Mouse (Mus musculus): Measurements from ENCODE around the gene Scd3. TPM values are rescaled to one million over a fixed set of nuclear protein-coding genes. Genes with fewer than 3 reads are reported as not detected.
A peak's percentile ranks its signal among the peaks of the same experiment; 100 is the strongest.
"Not testable (repeated sequence)": the region's sequence is repeated elsewhere in the genome, so short reads cannot be mapped to it uniquely, and the experiment has no call there.

The Scd3 gene
- total RNA-seq, 2 experiments from 2014 or later, result 1.2 to 1.9 TPM

GRCm38 (mm10) chr19:44266824-44267498 is 63.9 kb downstream of the Scd3 start:
- intact Hi-C loops (cut with DNase I), result no loop called here
- peak; percentile 89 for DNase-seq

DNA sequence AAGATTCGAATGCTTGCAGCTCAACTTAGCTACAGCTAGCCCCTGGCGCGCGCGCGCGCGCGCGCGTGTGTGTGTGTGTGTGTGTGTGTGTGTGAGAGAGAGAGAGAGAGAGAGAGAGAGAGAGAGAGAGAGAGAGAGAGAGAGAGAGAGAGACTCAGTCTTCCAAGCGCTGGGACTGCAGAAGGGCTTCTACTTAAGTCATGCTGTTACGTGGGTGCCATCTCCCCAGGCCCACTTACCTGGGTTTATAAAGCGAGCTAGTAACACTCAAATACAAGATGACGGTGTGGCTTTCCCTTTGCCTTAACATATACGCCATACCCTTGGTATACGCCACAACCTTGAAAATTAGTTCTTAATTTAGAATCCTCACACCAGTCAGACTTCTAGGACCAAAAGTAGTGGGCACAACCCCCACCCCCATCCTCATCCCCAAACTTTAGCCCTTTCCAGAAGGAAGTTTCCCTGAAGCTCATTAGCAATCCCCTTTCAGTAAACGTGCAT is 64.5 kb downstream of the Scd3 start:
- intact Hi-C loops (cut with DNase I), result no loop called here

GRCm38 (mm10) chr19:44273711-44274110 is 70.6 kb downstream of the Scd3 start:
- no peak for DNase-seq
- intact Hi-C loops (cut with DNase I), result no loop called here

More for the DNA sequence above, 64.5 kb downstream of the Scd3 start:
- no peak for DNase-seq

- DNase-seq, result no peak
- intact Hi-C loops (cut with DNase I), result no loop called here
Observed at GRCm38 (mm10) chr19:44274452-44274851, 71.4 kb downstream of the Scd3 start.

GRCm38 (mm10) chr19:44275418-44275817 is 72.3 kb downstream of the Scd3 start:
- no peak for DNase-seq
- intact Hi-C loops (cut with DNase I), result no loop called here

GRCm38 (mm10) chr19:44276861-44277260 is 73.8 kb downstream of the Scd3 start:
- intact Hi-C loops (cut with DNase I), result no loop called here

DNA sequence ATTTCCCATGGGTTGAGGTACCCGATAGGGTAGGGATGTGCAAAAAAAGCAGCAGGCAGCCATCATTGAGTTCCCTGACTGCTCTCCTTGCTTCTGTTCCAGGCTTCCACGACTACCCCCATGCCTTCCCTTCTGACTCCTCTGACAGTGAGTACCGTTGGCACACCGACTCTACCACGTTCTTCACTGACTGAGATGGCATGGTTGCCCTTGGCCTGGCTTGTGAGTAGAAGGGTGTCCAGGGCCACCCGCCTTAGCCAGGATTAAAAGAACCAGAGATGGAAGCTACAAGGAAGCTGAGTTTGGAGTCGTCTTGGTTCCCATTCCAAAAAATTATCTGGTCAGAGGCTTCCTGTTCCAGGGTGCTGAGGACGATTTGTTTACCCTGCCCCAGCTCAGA is 74.9 kb downstream of the Scd3 start:
- no peak for DNase-seq
- intact Hi-C loops (cut with DNase I), result no loop called here

More at GRCm38 (mm10) chr19:44276861-44277260, 73.8 kb downstream of the Scd3 start:
- DNase-seq, result no peak

- no peak for DNase-seq
- intact Hi-C loops (cut with DNase I), result no loop called here
Observed at GRCm38 (mm10) chr19:44280755-44281154, 77.7 kb downstream of the Scd3 start.

DNA sequence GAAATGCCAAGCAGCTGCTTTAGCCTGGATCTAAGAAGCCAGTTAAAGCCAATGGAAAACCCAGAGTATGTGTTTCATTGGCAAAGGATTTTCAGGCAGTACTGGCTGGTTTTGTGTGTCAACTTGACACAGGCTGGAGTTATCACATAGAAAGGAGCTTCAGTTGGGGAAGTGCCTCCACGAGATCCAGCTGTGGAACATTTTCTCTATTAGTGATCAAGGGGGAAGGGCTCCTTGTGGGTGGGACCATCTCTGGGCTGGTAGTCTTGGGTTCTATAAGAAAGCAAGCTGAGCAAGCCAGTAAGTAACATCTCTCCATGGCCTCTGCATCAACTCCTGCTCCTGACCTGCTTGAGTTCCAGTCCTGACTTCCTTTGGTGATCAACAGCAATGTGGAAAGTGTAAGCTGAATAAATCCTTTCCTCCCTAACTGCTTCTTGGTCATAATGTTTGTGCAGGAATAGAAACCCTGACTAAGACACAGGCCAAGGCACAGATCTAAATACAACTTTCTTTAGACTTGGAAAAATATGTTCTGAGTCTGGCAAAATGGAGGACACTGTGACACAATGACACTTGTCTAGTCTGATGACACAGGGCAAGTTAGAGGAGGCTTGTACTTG is 78.9 kb downstream of the Scd3 start:
- DNase-seq; intact Hi-C loops (cut with DNase I): not testable (repeated sequence)

DNA sequence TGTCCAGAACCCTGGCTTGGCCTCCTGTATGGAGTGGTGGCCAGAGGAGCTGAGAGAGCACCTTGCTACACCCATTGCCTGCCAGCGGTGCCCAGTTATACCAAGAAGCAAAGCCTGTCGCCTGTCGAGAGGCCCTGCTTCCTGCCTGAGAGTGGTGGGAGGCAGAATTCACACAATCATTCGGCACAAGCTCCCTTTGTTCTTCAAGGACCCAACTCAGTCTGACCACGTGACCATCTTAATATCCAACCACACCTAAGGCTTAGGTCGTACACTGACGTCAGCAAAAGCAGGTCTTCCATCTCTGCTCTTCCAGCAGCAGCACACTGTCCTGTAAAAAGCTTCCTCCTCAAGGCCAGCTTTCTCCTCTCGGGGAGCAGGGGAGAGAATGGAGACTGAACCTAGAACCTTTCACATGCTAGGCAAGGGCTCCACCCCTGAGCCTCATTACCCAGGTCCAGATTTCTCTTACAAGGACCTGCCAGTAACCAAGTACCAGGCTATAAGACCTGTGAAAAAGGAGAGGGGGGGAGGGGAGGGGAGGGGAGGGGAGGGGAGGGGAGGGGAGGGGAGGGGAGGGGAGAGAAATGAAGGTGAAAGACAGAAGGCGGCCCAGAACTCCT is 79.6 kb downstream of the Scd3 start:
- intact Hi-C loops (cut with DNase I), result no loop called here
- no peak for DNase-seq

- intact Hi-C loops (cut with DNase I), result no loop called here
Observed at GRCm38 (mm10) chr19:44283157-44284024, 80.3 kb downstream of the Scd3 start.

DNA sequence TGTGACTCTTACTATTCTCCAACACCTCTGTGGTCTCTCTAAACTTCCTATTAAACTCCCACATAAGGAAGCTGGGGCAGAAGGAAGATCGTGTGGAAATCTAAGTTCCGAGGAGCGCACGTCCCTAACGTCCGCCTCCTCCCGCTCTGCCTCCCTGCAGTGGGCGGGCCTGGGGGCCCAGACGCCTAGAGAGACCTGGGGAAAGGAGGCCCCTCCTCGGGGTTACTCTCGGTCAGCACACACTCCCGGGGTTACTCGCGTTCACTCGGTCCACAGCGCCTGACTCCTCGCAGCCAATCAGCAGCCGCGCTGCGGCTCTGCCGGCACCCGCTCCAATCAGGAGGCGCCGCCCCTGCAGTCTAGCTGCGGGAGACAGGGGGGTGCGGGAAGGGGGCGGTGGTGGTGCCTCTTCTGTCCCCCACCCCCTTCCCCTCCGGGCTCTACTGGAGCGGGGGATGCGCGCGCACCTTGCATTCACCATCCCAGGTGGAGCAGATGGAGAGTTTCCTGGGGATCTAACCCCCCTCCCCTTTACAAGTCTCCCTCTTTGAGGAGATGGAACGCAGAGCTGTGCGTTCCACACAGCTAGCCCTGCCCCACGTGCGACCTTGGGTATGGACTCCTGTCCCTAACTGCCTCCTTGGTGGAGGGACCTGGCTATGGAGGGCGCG is 81.1 kb downstream of the Scd3 start:
- DNase-seq, result peak; percentile 97
- intact Hi-C loops (cut with DNase I), result no loop called here

More at GRCm38 (mm10) chr19:44283157-44284024, 80.3 kb downstream of the Scd3 start:
- no peak for DNase-seq

- DNase-seq, result no peak
- intact Hi-C loops (cut with DNase I), result no loop called here
Observed at GRCm38 (mm10) chr19:44284723-44285122, 81.7 kb downstream of the Scd3 start.

DNA sequence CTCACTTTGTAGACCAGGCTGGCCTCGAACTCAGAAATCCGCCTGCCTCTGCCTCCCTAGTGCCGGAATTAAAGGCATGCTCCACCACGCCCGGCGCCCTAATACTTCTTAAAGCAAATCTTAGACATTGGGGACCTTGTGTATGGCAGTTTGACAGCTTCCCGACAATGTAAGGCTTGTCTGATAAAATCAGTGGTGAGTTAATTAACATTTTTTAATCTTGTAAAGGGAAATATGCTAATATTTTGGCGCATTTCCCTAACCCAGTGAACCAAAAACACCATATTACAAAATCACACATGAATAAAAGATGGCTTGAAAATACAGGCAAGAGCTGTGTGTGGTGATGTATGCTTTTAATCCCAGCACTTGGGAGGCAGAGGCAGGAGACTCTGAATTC is 82.5 kb downstream of the Scd3 start:
- intact Hi-C loops (cut with DNase I), result no loop called here
- DNase-seq, result no peak

- intact Hi-C loops (cut with DNase I), result no loop called here
- no peak for DNase-seq
Observed at GRCm38 (mm10) chr19:44286109-44286508, 83.0 kb downstream of the Scd3 start.

DNA sequence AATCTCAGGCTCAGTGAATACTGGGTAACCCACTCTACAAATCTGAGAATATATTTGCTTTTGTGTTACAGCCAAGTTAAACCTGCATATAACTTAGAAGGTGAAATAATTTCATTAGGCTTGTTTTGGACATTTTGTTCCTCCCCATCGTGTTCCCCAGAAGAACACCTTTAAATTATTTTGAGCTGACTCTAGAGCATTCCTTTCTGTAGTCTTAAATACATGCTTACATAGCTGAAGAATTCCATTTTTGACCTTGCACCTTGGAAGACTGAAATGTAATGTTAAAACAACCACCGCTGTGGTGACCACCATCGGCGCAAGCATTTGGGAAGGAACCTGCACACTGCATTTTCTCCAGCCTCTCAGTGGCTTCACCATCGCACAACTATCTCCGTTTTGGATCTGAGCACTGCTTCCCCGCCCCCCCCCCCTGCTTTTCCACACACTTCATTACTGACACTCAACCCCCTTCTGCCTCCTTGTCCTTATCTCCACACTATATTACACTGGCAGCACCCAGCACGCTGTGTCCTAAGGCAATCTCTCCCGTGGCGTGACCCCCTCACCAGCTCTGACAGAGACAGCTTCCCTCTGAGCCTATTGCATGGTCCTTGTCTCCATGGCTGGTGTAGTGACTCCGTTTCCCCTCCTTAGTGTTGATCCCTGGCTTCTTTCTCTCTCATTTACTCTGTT is 84.5 kb downstream of the Scd3 start:
- intact Hi-C loops (cut with DNase I), result no loop called here
- no peak for DNase-seq

DNA sequence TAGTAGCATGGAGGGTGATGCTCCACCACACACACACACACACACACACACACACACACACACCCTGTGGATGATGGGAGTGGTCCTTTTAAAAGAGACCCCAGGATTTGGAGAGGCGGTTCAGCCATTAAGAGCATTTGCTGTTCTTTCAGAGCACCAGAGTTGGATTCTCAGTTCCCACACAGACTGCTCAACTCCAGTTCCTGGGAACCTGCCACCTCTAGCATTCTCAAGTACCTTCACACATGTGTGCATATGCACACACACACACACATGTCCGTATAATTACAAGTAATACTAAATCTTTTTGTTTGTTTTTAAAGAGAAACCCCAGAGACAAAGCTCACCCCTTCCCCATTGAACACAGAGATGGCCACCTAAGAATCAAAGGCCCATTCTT is 89.0 kb downstream of the Scd3 start:
- intact Hi-C loops (cut with DNase I), result no loop called here
- DNase-seq, result no peak

DNA sequence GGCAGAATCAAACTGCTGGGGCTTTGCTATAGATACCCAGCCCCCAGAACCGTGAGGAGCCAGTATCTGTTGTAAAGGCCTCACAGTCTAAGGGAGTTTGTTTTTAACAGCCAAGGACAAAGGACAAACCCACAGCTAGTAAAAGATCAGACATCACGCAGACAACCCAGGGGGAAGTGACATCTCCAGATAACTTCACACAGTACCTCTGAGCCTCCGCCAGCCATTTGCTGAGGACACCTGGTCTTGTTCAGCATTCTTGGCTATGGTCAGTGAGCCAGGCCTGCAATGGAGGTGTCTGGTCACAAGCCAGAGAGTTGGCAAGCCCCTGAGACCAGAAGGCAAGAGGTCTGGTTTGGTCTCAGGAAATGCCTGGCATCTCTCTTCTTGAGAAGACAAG is 89.4 kb downstream of the Scd3 start:
- peak; percentile 72 for DNase-seq
- intact Hi-C loops (cut with DNase I), result no loop called here

DNA sequence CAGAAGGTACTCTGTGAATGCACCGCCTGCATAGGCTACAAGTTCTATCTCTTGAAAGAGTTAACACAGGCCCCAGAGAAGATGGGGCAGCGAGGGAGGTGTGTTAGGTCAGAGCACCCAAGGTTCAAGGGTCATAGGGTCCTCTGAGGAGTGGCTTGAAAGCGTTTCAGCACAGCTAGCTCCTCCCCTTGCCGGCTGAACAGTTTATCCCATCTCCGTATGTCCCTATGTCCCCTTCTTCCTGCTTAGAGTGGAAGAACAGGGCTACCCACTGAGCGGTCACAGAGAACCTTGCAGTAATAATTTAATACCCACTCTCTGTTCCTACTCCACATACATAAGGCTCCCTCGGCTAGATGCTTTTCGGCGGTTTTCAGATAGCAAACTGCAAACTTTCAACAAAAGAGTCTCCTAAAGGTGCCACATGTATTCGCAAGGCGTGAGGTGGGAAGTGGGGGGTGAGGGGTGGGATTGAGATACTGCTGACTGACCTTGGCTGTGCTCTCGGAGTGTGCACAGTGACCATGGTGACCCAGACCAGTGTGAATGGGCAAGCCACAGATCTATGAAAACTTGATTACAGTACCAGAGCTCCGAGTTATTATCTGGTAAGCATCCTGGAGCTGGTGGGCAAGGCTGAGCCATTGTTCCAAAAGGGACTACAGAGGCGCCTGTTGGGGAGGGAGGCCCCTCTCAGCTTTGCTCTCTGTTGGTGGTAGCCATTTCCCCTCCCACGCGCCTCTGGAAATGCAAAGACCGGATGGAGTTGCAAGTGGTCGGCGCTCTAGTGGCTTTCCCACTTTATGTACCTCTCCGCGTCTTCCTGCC is 90.1 kb downstream of the Scd3 start, which contains the start of gene Scd2:
Gene Scd2, plus strand, starts transcription at position 734 of the 828 bp plus-strand sequence.
- intact Hi-C loops (cut with DNase I), result no loop called here

More for the DNA sequence above, 90.1 kb downstream of the Scd3 start, which contains the start of gene Scd2:
- DNase-seq, result no peak

All from left cerebral cortex, postnatal 4 days (tissue).